Mouse (Mus musculus): ENCODE results near the gene Bcs1l. TPM values are rescaled to one million over a fixed set of nuclear protein-coding genes. Genes with fewer than 3 reads are reported as not detected.

Gene Bcs1l
- polyA plus RNA-seq, 1 experiment: 5.2 TPM

DNA sequence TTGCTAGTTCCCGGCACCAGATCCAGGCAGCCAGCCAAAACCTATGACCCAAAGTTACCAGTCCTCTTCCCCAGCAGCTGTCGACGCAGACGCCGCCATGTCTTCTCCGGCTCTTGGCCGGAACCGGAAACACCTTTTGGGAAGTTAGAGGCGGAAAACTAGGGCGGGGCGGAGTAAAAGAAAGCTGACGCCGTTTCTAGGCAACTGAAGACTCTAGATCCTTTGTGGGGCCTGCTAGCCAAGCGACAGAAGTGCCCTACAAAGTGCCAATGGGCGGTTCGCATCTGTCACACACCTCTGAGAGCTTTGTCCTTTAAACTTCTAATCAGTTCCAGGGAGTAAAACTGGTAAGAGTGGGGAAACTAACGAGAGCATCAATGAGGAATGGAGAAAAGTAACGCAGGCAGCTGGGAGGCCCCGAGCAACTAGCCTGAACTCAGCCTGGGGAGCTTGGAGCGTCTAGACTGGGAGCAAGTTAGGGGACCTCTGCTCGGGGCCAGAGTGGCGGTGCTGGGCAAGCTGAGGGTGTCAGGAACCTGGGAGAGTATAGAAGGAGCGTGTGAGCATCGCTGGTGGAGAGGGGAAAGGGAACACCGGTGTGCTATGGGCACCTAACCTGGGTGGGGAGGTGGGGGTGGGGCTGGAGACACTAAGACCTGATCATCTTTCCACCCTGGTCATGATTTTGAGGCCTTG, 13.3 kb downstream of the Bcs1l start, which contains the start of the genes Rnf25 and Stk36:
Gene Rnf25 (minus strand): TSS at position 131 of the 696 bp plus-strand sequence.
Gene Stk36 (plus strand): TSS at position 179 of the 696 bp plus-strand sequence.
- Histone ChIP-seq H3K27me3 (ENCODE audit: control insufficient read depth, insufficient read depth, low read length) (no peaks in the 10 kb centered on the region), H3K4me1 (ENCODE audit: control insufficient read depth, insufficient read depth, low read length) (no peaks in the 10 kb centered on the region), H3K4me3 (ENCODE audit: control insufficient read depth, low read depth, low read length) (peak within 1 kb of the TSS; percentile 90), H3K36me3 (ENCODE audit: control insufficient read depth, insufficient read depth, low read length) (peaks cover 2% of the 10 kb centered on the region; the same call in 1 of the 2 replicates), H3K27ac (ENCODE audit: control insufficient read depth, insufficient read depth, low read depth, low read length) (peak within 1 kb of the TSS; percentile 74)
- TF ChIP-seq CTCF (IDR thresholded peaks at IDR 0.05; ENCODE audit: control insufficient read depth, insufficient read depth, insufficient replicate concordance, low read depth, low read length) (no peak), POLR2A (IDR thresholded peaks at IDR 0.05; ENCODE audit: control insufficient read depth, low read depth, low read length) (peak; percentile 93)

DNA sequence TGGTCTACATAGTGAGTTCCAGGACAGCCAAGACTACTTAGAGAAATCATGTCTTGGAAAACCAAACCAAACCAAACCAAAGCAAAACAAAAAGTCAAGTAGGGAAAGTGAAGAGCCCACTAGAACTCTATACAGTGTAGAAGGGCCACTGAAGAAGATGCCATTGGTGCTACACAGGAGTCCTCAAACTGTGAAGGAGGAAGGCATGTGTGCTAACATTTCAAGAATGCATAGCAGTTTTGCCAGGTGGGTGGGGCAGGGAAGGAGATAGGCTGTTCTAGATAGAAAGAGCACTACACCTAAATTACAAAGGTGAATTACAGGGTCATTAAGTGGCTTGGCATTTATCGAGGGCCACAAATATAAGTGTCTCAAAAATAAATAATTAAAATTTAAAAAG, 36.1 kb downstream of the Bcs1l start:
- Histone ChIP-seq H3K4me3 (ENCODE audit: control insufficient read depth, low read depth, low read length) (no peak overlapping the region), H3K4me1 (ENCODE audit: control insufficient read depth, insufficient read depth, low read length) (no peaks in the 10 kb centered on the region), H3K27me3 (ENCODE audit: control insufficient read depth, insufficient read depth, low read length) (no peaks in the 10 kb centered on the region), H3K27ac (ENCODE audit: control insufficient read depth, insufficient read depth, low read depth, low read length) (no peak overlapping the region), H3K36me3 (ENCODE audit: control insufficient read depth, insufficient read depth, low read length) (0 out of 2 replicates have a peak, but pooled peaks cover 1% of the 10 kb centered on the region)
- TF ChIP-seq CTCF (IDR thresholded peaks at IDR 0.05; ENCODE audit: control insufficient read depth, insufficient read depth, insufficient replicate concordance, low read depth, low read length) (no peak), POLR2A (IDR thresholded peaks at IDR 0.05; ENCODE audit: control insufficient read depth, low read depth, low read length) (no peak)

GRCm38 (mm10) chr1:74626076-74626475, 38.0 kb downstream of the Bcs1l start:
- no peak for TF ChIP-seq CTCF (IDR thresholded peaks at IDR 0.05; ENCODE audit: control insufficient read depth, insufficient read depth, insufficient replicate concordance, low read depth, low read length)
- TF ChIP-seq POLR2A (IDR thresholded peaks at IDR 0.05; ENCODE audit: control insufficient read depth, low read depth, low read length): no peak
- Histone ChIP-seq H3K27me3 (ENCODE audit: control insufficient read depth, insufficient read depth, low read length) (no peaks in the 10 kb centered on the region), H3K4me1 (ENCODE audit: control insufficient read depth, insufficient read depth, low read length) (no peaks in the 10 kb centered on the region), H3K4me3 (ENCODE audit: control insufficient read depth, low read depth, low read length) (no peak overlapping the region), H3K27ac (ENCODE audit: control insufficient read depth, insufficient read depth, low read depth, low read length) (no peak overlapping the region), H3K36me3 (ENCODE audit: control insufficient read depth, insufficient read depth, low read length) (0 out of 2 replicates have a peak, but pooled peaks cover 1% of the 10 kb centered on the region)

DNA sequence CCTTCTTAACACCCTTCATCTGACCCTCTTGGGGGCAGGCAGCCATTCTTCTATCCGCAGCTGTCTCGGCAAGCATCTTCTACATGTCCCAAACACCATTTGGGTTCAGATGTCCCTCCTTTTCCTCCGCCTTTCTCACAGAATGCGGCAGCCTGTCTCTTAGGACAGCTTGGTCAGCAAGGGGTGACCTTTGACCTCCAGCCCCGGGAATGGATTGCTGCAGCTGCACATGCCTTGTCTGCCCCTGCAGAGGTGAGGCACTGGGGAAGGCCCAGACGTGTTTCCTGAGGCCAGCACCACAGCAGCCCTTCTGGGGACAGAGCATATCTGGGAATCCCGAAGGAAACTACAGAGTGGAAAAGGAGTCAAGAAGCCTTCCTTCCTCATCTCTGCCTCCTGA, 39.9 kb downstream of the Bcs1l start:
- H3K27me3 ChIP-seq (ENCODE audit: control insufficient read depth, insufficient read depth, low read length): no peaks in the 10 kb centered on the region
- H3K27ac ChIP-seq (ENCODE audit: control insufficient read depth, insufficient read depth, low read depth, low read length): no peak overlapping the region
- no peak overlapping the region for H3K4me3 ChIP-seq (ENCODE audit: control insufficient read depth, low read depth, low read length)
- no peaks in the 10 kb centered on the region for H3K36me3 ChIP-seq (ENCODE audit: control insufficient read depth, insufficient read depth, low read length)
- no peak for TF ChIP-seq CTCF (IDR thresholded peaks at IDR 0.05; ENCODE audit: control insufficient read depth, insufficient read depth, insufficient replicate concordance, low read depth, low read length)
- TF ChIP-seq POLR2A (IDR thresholded peaks at IDR 0.05; ENCODE audit: control insufficient read depth, low read depth, low read length): no peak
- H3K4me1 ChIP-seq (ENCODE audit: control insufficient read depth, insufficient read depth, low read length): no peaks in the 10 kb centered on the region

DNA sequence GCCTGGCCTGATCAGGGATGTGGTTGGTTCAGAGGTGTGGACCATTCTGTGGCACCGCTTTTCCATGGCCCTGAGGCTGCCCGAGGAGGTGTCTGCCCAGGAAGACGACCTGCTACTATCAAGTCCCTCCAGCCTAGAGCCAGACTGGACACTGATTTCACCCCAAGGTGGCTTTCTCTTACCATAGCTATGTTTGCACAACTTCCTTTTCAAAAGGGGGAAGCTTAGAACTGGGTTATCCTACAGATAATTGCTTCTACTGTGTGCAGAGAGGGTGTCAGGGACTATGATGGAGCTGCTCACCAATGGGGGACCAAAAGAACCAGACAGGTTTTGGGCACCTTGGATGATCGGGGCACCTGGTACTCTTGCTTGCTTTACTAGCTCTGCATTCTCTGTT, 44.6 kb downstream of the Bcs1l start:
- 0 out of 2 replicates have a peak, but pooled peaks cover 1% of the 10 kb centered on the region for H3K36me3 ChIP-seq (ENCODE audit: control insufficient read depth, insufficient read depth, low read length)
- TF ChIP-seq CTCF (IDR thresholded peaks at IDR 0.05; ENCODE audit: control insufficient read depth, insufficient read depth, insufficient replicate concordance, low read depth, low read length): no peak
- H3K4me1 ChIP-seq (ENCODE audit: control insufficient read depth, insufficient read depth, low read length): no peaks in the 10 kb centered on the region
- H3K27me3 ChIP-seq (ENCODE audit: control insufficient read depth, insufficient read depth, low read length): no peaks in the 10 kb centered on the region
- H3K27ac ChIP-seq (ENCODE audit: control insufficient read depth, insufficient read depth, low read depth, low read length): no peak overlapping the region
- no peak overlapping the region for H3K4me3 ChIP-seq (ENCODE audit: control insufficient read depth, low read depth, low read length)

Other genes starting within 250 kb of the Bcs1l start
- 22.0 and 25.9 TPM in 2 replicates for gene Catip, start 226.2 kb upstream of the Bcs1l start, polyA plus RNA-seq (2012; rRNA removed)
- 3.0 and 3.1 TPM in 2 replicates for gene Slc11a1, start 213.1 kb upstream of the Bcs1l start, polyA plus RNA-seq (2012; rRNA removed)
- 12.1 and 13.6 TPM in 2 replicates for gene Ctdsp1, start 196.8 kb upstream of the Bcs1l start, polyA plus RNA-seq (2012; rRNA removed)
- 0.09 and 0.22 TPM in 2 replicates for gene Vil1, start 178.9 kb upstream of the Bcs1l start, polyA plus RNA-seq (2012; rRNA removed)
- 22.4 and 26.6 TPM in 2 replicates for gene Cnot9, start 82.2 kb upstream of the Bcs1l start, polyA plus RNA-seq (2012; rRNA removed)
- gene Plcd4, start 45.4 kb upstream of the Bcs1l start, polyA plus RNA-seq (2012; rRNA removed): 69.7 and 84.0 TPM in 2 replicates
- gene Usp37, start 44.0 kb upstream of the Bcs1l start, polyA plus RNA-seq (2012; rRNA removed): 23.7 and 23.8 TPM in 2 replicates
- gene Zfp142, start within 50 bp of the Bcs1l start, polyA plus RNA-seq (2012; rRNA removed): 7.5 and 7.9 TPM in 2 replicates
- 175 and 194 TPM in 2 replicates for gene Rnf25, start 13.1 kb downstream of the Bcs1l start, polyA plus RNA-seq (2012; rRNA removed)
- gene Stk36, start 13.2 kb downstream of the Bcs1l start, polyA plus RNA-seq (2012; rRNA removed): 177 and 209 TPM in 2 replicates
- gene Ttll4, start 73.5 kb downstream of the Bcs1l start, polyA plus RNA-seq (2012; rRNA removed): 67.6 and 77.9 TPM in 2 replicates
- gene Cyp27a1, start 125.3 kb downstream of the Bcs1l start, polyA plus RNA-seq (2012; rRNA removed): 6.3 and 9.0 TPM in 2 replicates
- 0.44 and 0.53 TPM in 2 replicates for gene Prkag3, start 160.9 kb downstream of the Bcs1l start, polyA plus RNA-seq (2012; rRNA removed)
- gene Wnt6, start 183.6 kb downstream of the Bcs1l start, polyA plus RNA-seq (2012; rRNA removed): 11.2 and 13.4 TPM in 2 replicates
- gene Wnt10a, start 203.2 kb downstream of the Bcs1l start, polyA plus RNA-seq (2012; rRNA removed): 0.16 and 0.23 TPM in 2 replicates